Comparison of ENCODE assay signal across 33 mouse cellular contexts in the genomic region with DNA sequence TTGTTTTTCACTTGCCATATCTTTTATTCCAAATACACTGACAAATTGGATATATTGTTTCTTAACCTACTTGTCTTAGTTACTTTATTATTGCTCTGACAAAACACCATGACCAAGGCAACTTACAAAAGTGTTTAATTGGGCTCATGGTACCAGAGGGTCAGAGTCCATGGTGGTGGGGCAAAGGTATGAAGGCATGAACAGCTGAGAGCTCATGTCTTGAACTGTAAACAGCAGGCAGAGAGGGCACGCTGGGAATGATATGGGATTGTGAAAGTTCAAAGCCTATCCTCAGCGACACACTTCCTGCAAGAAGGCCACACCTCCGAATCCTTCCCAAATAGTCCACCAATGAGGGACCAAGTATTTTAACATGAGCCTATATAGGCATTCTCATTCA.
"Had no signal": no experiment of that assay in that cellular context is flagged by ENCODE, and none has a peak within 500 bp of the region (broad histone marks: within the 10 kb centered on the region; RNA-seq: fewer than 3 reads in every experiment).

No protein-coding gene starts in this region.

- ATAC-seq: hindbrain, embryonic 16.5 days; hindbrain, postnatal 0 days; inflammation-experienced regulatory T-cells, adult 6 months; intestine, embryonic 16.5 days had no signal

- H3K27ac ChIP-seq: heart, embryonic 10.5 days; heart, embryonic 13.5 days; heart, embryonic 15.5 days; hindbrain, embryonic 10.5 days; hindbrain, embryonic 12.5 days; hindbrain, embryonic 13.5 days; hindbrain, embryonic 14.5 days; hindbrain, embryonic 15.5 days; hindbrain, postnatal 0 days; kidney, embryonic 15.5 days; kidney, postnatal 0 days; layer of hippocampus, adult 2 months; left cerebral cortex, adult 2 months had no signal

- H3K4me3 ChIP-seq: heart, embryonic 10.5 days; heart, embryonic 12.5 days; heart, embryonic 13.5 days; heart, embryonic 15.5 days; hindbrain, embryonic 10.5 days; hindbrain, embryonic 12.5 days; hindbrain, embryonic 13.5 days; hindbrain, embryonic 15.5 days; kidney, embryonic 15.5 days; layer of hippocampus, adult 2 months; left cerebral cortex, adult 2 months had no signal

- H3K4me2 ChIP-seq: heart, embryonic 11.5 days; heart, embryonic 12.5 days; heart, embryonic 13.5 days; heart, embryonic 15.5 days; hindbrain, embryonic 12.5 days; hindbrain, embryonic 13.5 days; hindbrain, embryonic 14.5 days; hindbrain, embryonic 15.5 days; kidney, embryonic 15.5 days had no signal

- H3K27me3 ChIP-seq: heart, embryonic 12.5 days; heart, embryonic 13.5 days; heart, embryonic 15.5 days; hindbrain, embryonic 12.5 days; hindbrain, embryonic 13.5 days; hindbrain, embryonic 15.5 days; kidney, embryonic 15.5 days had no signal

- H3K9me3 ChIP-seq: heart, embryonic 10.5 days; heart, embryonic 13.5 days; heart, embryonic 15.5 days; hindbrain, embryonic 10.5 days; hindbrain, embryonic 13.5 days; hindbrain, embryonic 15.5 days; kidney, embryonic 15.5 days had no signal

- DNase-seq: heart, postnatal 10 days; heart, postnatal 36 days; heart, postnatal 4 days; kidney, adult 11 months; kidney, adult 18-20 months; kidney, adult 2 months; kidney, adult 8-10 months; kidney, adult 9 months; kidney, postnatal 10 days; kidney, postnatal 14 days; kidney, postnatal 25 days; kidney, postnatal 36 days; kidney, postnatal 4 days; layer of hippocampus, adult 9-11 months; layer of hippocampus, postnatal 36 days had no signal

- H3K4me1 ChIP-seq: heart, embryonic 15.5 days; hindbrain, embryonic 10.5 days; hindbrain, embryonic 12.5 days; hindbrain, embryonic 13.5 days; hindbrain, embryonic 15.5 days; kidney, embryonic 15.5 days had no signal

- H3K36me3 ChIP-seq: heart, embryonic 10.5 days; heart, embryonic 12.5 days; heart, embryonic 13.5 days; heart, embryonic 15.5 days; hindbrain, embryonic 10.5 days; hindbrain, embryonic 12.5 days; hindbrain, embryonic 13.5 days; hindbrain, embryonic 15.5 days; kidney, embryonic 15.5 days had no signal

- H3K9ac ChIP-seq: heart, embryonic 12.5 days; heart, embryonic 13.5 days; heart, embryonic 15.5 days; hindbrain, embryonic 12.5 days; hindbrain, embryonic 13.5 days; hindbrain, embryonic 14.5 days; hindbrain, embryonic 15.5 days; kidney, embryonic 15.5 days had no signal
